ENCODE assay signal across 17 mouse cellular contexts in the genomic region with DNA sequence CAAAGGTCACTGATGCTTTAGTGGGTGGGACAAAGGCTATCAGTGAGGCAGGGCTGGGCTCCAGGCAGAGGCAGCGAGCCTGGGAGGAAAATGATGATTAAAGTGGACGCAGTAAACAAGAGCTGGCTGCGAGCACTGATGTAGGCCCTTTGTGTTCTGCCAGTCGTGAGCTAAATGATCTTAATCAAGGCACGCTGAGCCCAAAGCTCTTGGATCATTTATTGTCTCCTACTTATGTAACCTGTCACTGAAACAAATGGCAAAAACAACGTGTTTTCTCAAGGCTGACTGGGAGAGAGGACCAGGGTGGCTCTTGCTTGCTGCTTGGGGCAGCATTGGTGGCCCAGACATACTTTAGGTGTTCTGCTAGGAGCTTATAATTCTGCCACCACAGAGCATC.
A peak's percentile ranks its signal among the peaks of the same experiment; 100 is the strongest.
DNase-seq lines count a peak whose midpoint lies in the region; ATAC-seq and TF ChIP-seq lines count a peak whose summit lies in the region.
"Had no signal": no experiment of that assay in that cellular context is flagged by ENCODE, and none has a peak within 500 bp of the region (broad histone marks: within the 10 kb centered on the region; RNA-seq: fewer than 3 reads in every experiment).

No protein-coding gene starts in this region.

- WGBS in forebrain, embryonic 10.5 days, result 34% methylated on average over 6 of the region's 6 CpGs
- WGBS in forebrain, embryonic 15.5 days, result 6% methylated on average over 6 of the region's 6 CpGs
- 55% methylated on average over 6 of the region's 6 CpGs for WGBS in hindbrain, embryonic 10.5 days
- WGBS in hindbrain, embryonic 16.5 days, result 42% methylated on average over 6 of the region's 6 CpGs

- no peak for DNase-seq in forebrain, embryonic 10.5 days (ENCODE audit: extremely low spot score, low spot score)
- no peak for DNase-seq in hindbrain, embryonic 10.5 days (ENCODE audit: low spot score)
- DNase-seq in brain, embryonic 14.5 days (ENCODE audit: low read depth), result peak; percentile 71
- no peak for DNase-seq in kidney, postnatal 4 days
- DNase-seq: cerebellum, adult 2 months; cerebellum, postnatal 10 days; gastrocnemius, postnatal 10 days; heart, adult 2 months; heart, postnatal 36 days had no signal

- no peak for TF ChIP-seq POLR2A in brain, embryonic 14.5 days (IDR thresholded peaks at IDR 0.05; ENCODE audit: borderline replicate concordance, extremely low read depth, insufficient read depth, insufficient read length, poor library complexity, severe bottlenecking)

- no peak for ATAC-seq in forebrain, embryonic 15.5 days (replicated peaks)
- no peak for ATAC-seq in hindbrain, embryonic 16.5 days
- ATAC-seq: hindbrain, postnatal 0 days had no signal

- H3K27me3 ChIP-seq in forebrain, embryonic 10.5 days (ENCODE audit: poor library complexity, severe bottlenecking), result no peaks in the 10 kb centered on the region
- no peaks in the 10 kb centered on the region for H3K27me3 ChIP-seq in forebrain, embryonic 15.5 days
- H3K27me3 ChIP-seq in hindbrain, embryonic 10.5 days (ENCODE audit: insufficient read depth, poor library complexity, severe bottlenecking), result no peaks in the 10 kb centered on the region
- H3K27me3 ChIP-seq in hindbrain, embryonic 16.5 days (replicated peaks; ENCODE audit: control insufficient read depth, insufficient read depth, low read length), result no peaks in the 10 kb centered on the region
- H3K27me3 ChIP-seq: CH12.LX; heart, embryonic 15.5 days; hindbrain, embryonic 12.5 days had no signal

- H3K27ac ChIP-seq in forebrain, embryonic 10.5 days, result 0 out of 2 replicates have a peak overlapping the region, but pooled peaks have one; percentile 16
- no peak overlapping the region for H3K27ac ChIP-seq in forebrain, embryonic 15.5 days (replicated peaks)
- H3K27ac ChIP-seq in hindbrain, embryonic 10.5 days, result 0 out of 2 replicates have a peak overlapping the region, but pooled peaks have one; percentile 5
- H3K27ac ChIP-seq in hindbrain, embryonic 16.5 days (ENCODE audit: low read depth, low read length), result no peak overlapping the region
- H3K27ac ChIP-seq: embryonic facial prominence, embryonic 10.5 days; heart, adult 2 months; heart, embryonic 15.5 days; hindbrain, embryonic 12.5 days; hindbrain, postnatal 0 days had no signal

- no peak for TF ChIP-seq CTCF in brain, embryonic 14.5 days (IDR thresholded peaks at IDR 0.05; ENCODE audit: borderline replicate concordance, extremely low read depth, insufficient read depth, insufficient read length)

- no peak overlapping the region for H3K9ac ChIP-seq in forebrain, embryonic 15.5 days (replicated peaks)
- no peak overlapping the region for H3K9ac ChIP-seq in hindbrain, embryonic 16.5 days (ENCODE audit: low read depth, low read length)
- H3K9ac ChIP-seq: heart, embryonic 15.5 days; hindbrain, embryonic 12.5 days had no signal

- peaks cover 9% of the 10 kb centered on the region for H3K4me1 ChIP-seq in forebrain, embryonic 10.5 days
- peaks cover 8% of the 10 kb centered on the region for H3K4me1 ChIP-seq in forebrain, embryonic 15.5 days
- H3K4me1 ChIP-seq in hindbrain, embryonic 10.5 days (replicated peaks), result peaks cover 7% of the 10 kb centered on the region; the same call in 1 of the 2 replicates
- no peaks in the 10 kb centered on the region for H3K4me1 ChIP-seq in hindbrain, embryonic 16.5 days (ENCODE audit: control insufficient read depth, insufficient read depth, low read depth, low read length)

- no peak overlapping the region for H3K4me3 ChIP-seq in forebrain, embryonic 10.5 days
- no peak overlapping the region for H3K4me3 ChIP-seq in forebrain, embryonic 15.5 days
- no peak overlapping the region for H3K4me3 ChIP-seq in hindbrain, embryonic 10.5 days
- H3K4me3 ChIP-seq in hindbrain, embryonic 16.5 days (ENCODE audit: low read length), result no peak overlapping the region
- H3K4me3 ChIP-seq: embryonic facial prominence, embryonic 10.5 days; heart, adult 2 months; heart, embryonic 15.5 days; hindbrain, embryonic 12.5 days had no signal

- H3K36me3 ChIP-seq in forebrain, embryonic 10.5 days (replicated peaks), result no peaks in the 10 kb centered on the region
- no peaks in the 10 kb centered on the region for H3K36me3 ChIP-seq in forebrain, embryonic 15.5 days
- H3K36me3 ChIP-seq in hindbrain, embryonic 10.5 days, result no peaks in the 10 kb centered on the region
- H3K36me3 ChIP-seq in hindbrain, embryonic 16.5 days (ENCODE audit: control insufficient read depth, insufficient read depth, low read length), result no peaks in the 10 kb centered on the region
- H3K36me3 ChIP-seq: embryonic facial prominence, embryonic 10.5 days; heart, embryonic 15.5 days; hindbrain, embryonic 12.5 days had no signal

- H3K4me2 ChIP-seq in forebrain, embryonic 15.5 days (replicated peaks), result no peak overlapping the region
- H3K4me2 ChIP-seq in hindbrain, embryonic 16.5 days (ENCODE audit: low read length), result no peak overlapping the region
- H3K4me2 ChIP-seq: heart, embryonic 11.5 days; heart, embryonic 15.5 days; hindbrain, embryonic 12.5 days had no signal

- H3K9me3 ChIP-seq in forebrain, embryonic 10.5 days, result no peaks in the 10 kb centered on the region
- H3K9me3 ChIP-seq in forebrain, embryonic 15.5 days, result no peaks in the 10 kb centered on the region
- H3K9me3 ChIP-seq in hindbrain, embryonic 10.5 days, result no peaks in the 10 kb centered on the region
- no peaks in the 10 kb centered on the region for H3K9me3 ChIP-seq in hindbrain, embryonic 16.5 days (ENCODE audit: control insufficient read depth, low read length)
- H3K9me3 ChIP-seq: embryonic facial prominence, embryonic 10.5 days; heart, embryonic 15.5 days; hindbrain, embryonic 12.5 days had no signal

Comparison
In these comparisons a context has a peak if more than half of its experiments do, and no peak if none do; other contexts are left out.
1. H3K27ac ChIP-seq: peak in forebrain, embryonic 10.5 days (single experiment) and hindbrain, embryonic 10.5 days (single experiment); none in forebrain, embryonic 15.5 days (single experiment) and hindbrain, embryonic 16.5 days (single experiment).